Mouse (Mus musculus) frontal cortex, adult 2 months (tissue): ENCODE measurements around the gene Lnx1. TPM values are rescaled to one million over a fixed set of nuclear protein-coding genes. Genes with fewer than 3 reads are reported as not detected.

ENCODE experiments used
- DNase-seq, 2 experiments: peaks; one replicate each; pipeline ENCODE4 v3.0.0; 2022; ENCODE audit warnings: low spot score in 1 of 2; ENCODE audit errors: extremely low spot score in 1 of 2
- polyA plus RNA-seq: library from polyadenylated mRNA; depleted of rRNA; stranded (reverse); fragments of >200 nt; gene quantifications from 2 replicates; pipeline ENCODE4 v1.2.3, GENCODE M21; 2012; rRNA removed

The Lnx1 gene
- polyA plus RNA-seq: 40.6 and 41.8 TPM in 2 replicates

GRCm38 (mm10) chr5:74702766-74703165 is at the start of gene Lnx1:
Gene Lnx1 (minus strand): TSS chr5:74702912.
- no peak for DNase-seq

GRCm38 (mm10) chr5:74750501-74750900 is 47.8 kb upstream of the Lnx1 start:
- DNase-seq: no peak

DNA sequence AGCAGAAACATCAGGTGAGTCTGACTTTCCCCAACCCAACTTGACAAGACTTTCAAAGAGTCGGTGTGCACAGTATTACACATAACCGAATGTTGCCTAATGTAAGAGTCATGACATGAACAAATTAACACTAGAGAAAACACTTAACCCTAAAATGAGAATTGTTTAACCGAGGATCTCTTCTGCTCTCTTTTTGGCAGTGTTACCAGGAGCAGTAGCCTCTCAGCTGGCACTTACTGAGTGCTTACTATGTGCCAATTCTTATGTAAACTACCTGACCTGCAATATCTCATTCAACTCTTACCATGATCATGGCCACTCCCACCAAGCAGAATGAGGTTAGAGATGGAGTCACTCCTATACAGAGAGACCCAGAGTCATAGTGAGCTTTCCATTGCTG is 44.8 kb upstream of the Lnx1 start:
- no peak for DNase-seq

GRCm38 (mm10) chr5:74740951-74741350 is 38.2 kb upstream of the Lnx1 start:
- peak in 1 of 2 experiments; percentile 7 for DNase-seq

DNA sequence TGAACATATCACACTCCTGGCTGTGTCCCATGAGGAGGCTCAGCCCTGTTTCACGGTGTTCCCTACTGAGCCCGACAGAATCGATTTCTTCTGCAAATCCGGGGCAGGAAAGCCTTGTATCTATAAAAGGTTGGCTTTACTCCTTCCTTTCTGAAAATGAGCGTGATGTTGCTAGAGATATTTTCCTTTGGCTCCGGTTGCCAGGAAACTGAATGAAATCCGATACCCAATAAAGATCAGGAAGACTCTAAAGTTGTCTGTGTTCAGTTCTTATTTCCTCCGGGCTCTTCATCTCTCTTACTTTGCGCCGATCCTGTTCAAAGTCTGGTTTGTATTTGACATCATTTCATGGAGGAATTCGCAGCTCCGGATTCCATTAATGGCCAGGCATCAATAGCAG is 36.7 kb upstream of the Lnx1 start:
- peak in 1 of 2 experiments; percentile 26 for DNase-seq

GRCm38 (mm10) chr5:74738312-74738711 is 35.6 kb upstream of the Lnx1 start:
- DNase-seq: no peak

DNA sequence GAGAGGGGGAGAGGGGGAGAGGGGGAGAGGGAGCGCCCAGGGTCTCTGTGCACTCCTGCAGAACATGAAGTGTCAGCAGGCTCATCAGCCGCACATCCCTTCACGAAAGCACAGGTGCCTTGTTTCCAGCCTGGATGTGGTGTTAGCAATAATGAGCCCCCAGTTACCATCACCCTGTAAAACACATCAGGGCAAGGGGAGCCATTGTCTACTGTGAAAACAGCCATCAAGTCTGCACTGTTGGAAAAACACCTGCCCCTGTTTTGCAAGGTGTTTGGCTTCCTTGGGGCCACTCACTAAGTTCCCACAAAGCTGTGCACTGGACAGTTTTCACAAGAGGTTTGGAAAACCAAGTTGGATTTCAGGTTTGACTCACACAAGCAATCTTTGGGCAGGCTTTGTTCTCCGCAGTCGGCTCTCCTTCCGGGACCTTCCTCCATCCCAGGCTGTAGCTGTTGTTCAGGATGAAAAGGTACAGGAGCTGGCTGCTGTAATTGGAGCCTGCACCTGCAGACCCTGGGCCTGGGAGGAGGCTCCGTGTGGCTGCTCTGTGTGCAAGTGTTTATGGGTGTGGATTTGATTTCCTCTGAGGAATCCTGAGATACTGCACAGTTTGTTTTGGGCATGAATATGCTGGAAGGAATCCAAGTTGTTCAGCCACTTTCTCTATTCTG is 31.3 kb upstream of the Lnx1 start:
- DNase-seq: no peak

DNA sequence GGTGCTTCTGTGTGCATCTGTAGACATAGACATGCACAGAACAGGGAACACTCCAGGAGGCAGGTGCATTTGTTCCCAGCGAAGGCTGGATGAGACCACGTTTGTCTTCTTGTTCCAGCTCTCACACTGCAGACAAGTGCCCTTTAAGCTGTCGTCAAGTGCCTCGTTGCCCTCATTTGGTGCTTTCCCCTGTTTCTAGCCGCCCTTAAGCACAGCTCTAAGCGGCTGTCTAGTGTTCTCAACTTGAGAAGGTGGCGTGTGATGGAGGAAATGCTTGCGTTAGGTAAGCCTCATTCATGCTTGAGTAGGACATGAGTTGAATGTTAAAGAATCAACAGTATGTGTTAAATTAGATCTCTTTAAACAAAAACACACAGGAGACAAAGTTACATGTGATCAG is 29.9 kb upstream of the Lnx1 start:
- DNase-seq: no peak

- DNase-seq: no peak
Measured at GRCm38 (mm10) chr5:74730601-74731000, 27.9 kb upstream of the Lnx1 start.

DNA sequence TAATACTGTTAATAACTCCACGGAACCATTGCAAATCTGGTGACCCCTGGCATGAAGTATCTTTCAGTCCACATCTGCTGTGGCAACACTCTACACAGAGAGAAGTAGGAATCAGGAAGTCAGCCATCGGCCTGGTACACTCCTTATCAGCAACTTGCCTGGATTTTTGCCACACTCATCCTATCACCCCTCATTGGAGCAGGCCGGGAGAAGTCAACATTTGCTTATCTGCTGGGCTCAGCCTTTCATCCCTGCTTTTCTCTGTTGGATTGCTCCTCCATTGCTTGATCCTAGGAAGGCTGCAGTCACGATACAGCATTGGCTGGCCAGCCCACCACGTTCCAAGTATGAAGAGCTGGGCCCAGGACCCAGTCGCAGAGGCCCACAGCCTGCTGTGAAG is 26.9 kb upstream of the Lnx1 start:
- DNase-seq: no peak

DNA sequence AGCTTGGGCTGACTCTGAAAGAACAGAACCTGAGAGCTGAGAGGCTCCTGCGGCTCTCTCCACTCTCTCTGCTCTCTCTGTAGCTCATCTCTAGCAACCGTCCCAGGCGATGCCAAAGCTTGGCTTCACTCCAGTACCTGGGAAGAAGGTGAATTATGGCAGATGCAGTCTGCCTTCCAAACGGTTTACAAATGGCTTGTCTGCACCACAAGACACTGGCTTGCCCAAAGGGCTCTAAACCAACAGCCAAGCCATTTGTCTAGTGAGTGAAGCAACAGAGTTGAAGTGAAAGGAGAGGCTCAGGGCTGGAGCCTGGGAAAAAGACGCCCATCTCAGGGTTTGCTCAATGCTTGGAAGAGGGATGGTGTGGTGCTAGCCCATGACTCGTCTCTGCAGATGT is 25.5 kb upstream of the Lnx1 start:
- no peak for DNase-seq

DNA sequence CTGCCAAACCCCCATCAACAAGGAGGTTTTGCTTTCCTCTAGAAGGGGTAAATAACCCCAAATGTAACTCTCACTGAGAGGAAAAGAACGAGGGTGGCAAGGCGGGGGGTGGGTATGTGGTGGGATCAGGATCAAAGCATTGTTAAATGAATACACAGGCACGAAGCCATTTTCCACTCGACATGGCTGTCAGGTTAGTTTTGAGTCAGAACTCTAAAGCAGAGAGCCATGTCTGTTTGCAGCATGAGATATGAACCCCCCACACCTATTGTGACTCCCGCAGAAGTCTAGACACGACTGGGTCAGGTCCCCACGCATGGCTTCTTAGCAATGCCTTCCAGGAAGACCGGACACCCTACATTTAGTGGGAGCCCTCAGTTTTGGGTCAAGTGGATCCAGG is 24.6 kb upstream of the Lnx1 start:
- no peak for DNase-seq

GRCm38 (mm10) chr5:74725541-74725940 is 22.8 kb upstream of the Lnx1 start:
- DNase-seq: no peak

GRCm38 (mm10) chr5:74721816-74722215 is 19.1 kb upstream of the Lnx1 start:
- no peak for DNase-seq

DNA sequence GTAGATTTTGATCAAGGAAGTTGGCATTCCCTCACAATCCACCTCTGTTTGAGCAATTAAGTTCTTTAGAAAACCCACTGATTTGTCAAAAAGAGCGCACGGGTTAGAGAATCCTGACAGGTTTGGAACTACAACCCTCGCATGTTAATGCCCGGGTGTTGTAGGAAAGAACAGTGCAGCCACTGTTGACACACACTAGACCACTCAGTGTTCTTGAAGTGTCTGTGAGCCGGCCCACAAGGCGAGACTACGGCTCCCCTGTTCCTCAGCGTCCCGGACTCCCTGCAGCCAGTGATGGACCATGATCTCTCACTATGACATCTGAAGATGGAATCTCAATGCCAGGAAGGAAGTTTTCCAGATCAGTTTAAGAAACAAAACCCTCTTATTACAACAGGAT is 17.9 kb upstream of the Lnx1 start:
- DNase-seq: no peak

DNA sequence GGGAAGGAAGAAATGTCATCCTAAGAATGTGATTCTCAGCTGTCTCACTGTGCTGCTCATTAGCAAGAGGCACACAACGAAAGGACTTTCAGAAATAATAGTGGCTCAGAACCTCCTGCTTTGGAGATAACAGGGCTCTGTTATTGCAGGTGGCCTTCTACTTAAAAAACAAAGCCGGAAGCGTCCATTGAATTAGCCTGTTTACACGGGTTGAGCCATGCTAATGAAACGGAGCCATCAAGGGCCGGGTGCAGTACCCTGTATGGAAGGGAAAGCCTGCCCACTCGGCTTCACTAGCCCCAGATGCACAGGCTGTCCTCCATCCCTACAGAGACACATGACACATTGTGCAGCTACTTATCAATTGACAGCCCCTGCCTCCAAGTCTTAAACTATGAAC is 13.5 kb upstream of the Lnx1 start:
- DNase-seq: no peak

DNA sequence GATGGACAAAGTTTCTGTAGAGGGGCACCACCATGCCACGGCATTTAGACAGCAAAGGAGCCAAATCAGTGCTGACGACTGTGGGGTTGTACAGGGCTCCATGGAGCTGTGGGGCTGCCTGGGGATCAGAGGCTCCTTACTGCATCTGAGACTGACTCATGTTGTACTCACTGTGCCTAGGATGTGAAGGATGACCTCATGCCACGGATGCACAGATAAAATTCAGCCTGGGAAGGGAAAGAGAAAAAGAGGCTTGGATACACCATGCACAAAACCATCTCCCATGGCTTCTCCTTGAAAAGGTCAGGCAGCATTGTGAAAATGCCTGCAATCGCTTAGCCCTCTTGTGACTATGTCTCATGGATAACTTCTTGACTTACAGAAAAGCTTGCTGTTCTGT is 10.1 kb upstream of the Lnx1 start:
- DNase-seq: no peak

GRCm38 (mm10) chr5:74711988-74712387 is 9.3 kb upstream of the Lnx1 start:
- no peak for DNase-seq

DNA sequence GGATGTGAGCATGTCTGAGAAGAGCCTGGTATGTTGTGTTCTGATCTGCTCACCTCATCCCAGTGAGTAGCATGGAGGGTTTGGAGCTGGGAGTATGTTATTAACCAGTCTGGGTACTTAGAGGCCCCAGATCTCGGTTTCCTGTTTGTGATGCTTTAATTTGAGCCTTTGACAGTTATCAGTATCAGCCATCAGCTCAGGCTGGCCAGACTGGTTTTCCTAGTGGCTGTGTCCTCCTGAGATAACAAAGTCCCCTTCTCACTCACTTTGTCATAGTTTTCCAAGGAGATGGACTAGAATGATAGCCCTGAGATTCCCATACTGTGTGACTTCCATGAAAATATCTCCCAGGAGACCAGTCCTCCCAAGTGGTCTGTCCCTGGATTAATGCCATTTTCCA is 8.3 kb upstream of the Lnx1 start:
- DNase-seq: no peak

DNA sequence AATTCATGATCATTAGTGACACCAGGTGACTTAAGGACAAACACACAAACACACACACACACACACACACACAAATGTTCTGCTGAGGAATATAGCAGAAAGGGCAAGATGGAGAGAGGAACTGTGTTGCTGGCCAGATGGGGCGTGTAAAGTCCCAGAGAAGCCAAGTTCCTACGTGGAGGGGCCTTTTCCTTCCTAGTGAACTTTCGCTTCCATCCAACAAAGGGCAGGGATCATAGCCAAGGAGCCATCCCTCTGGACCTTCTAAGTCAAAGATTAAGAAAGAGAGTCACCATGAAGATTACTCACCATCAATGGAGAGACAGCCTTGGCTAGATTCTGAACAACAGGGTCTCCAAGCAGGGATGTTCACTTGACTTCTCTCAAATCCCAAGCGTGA is 7.5 kb upstream of the Lnx1 start:
- DNase-seq: no peak

DNA sequence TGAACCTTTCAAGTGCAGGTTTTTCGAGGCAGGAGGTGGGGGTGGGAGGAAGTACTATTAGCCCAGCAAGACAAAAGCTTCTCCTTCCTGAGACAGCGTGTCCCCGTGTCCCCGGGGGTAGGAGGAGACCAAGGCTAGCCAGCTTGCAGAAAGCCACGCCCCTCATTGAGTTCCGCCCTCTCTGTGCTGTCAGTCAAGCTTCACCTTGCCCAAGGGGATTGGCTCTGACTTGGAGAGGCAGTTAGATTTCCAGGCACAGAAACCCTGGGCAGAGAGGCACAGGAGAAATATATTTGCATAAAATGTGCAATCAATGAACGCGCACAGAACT is 1.7 kb upstream of the Lnx1 start:
- peak in 1 of 2 experiments; percentile 44 for DNase-seq

- DNase-seq: no peak
Measured at GRCm38 (mm10) chr5:74703741-74704459, 1.2 kb upstream of the Lnx1 start.

- no peak for DNase-seq
Measured at GRCm38 (mm10) chr5:74700918-74701317, 1.8 kb downstream of the Lnx1 start.
